Mouse (Mus musculus) mammary gland, adult 2 months (tissue): Measurements from ENCODE around the gene Klra1. TPM values are rescaled to one million over a fixed set of nuclear protein-coding genes. Genes with fewer than 3 reads are reported as not detected.

ENCODE experiments used
- polyA plus RNA-seq: library from polyadenylated mRNA; depleted of rRNA; stranded (reverse); fragments of >200 nt; gene quantifications from 2 replicates; pipeline ENCODE4 v1.2.3, GENCODE M21; 2012; ENCODE audit warnings: low replicate concordance; rRNA removed

The Klra1 gene
- not detected in 2 replicates for polyA plus RNA-seq

GRCm38 (mm10) chr6:130386750-130387149, at the start of gene Klra1:
Gene Klra1 (minus strand): TSS chr6:130386874.

GRCm38 (mm10) chr6:130337411-130337810, 49.3 kb downstream of the Klra1 start, which contains the start of gene Klra3:
Gene Klra3 (minus strand): TSS chr6:130337574.

Other genes starting within 250 kb of the Klra1 start
- gene Klra9, start 193.8 kb downstream of the Klra1 start, polyA plus RNA-seq = not detected in 2 replicates
- 0.40 TPM in 1 of 2 replicates, not detected in the other for gene Klra7, start 153.6 kb downstream of the Klra1 start, polyA plus RNA-seq
- not detected in 2 replicates for gene Klra10, start 104.9 kb downstream of the Klra1 start, polyA plus RNA-seq
- not detected in 2 replicates for gene Klra3, start 49.3 kb downstream of the Klra1 start, polyA plus RNA-seq